Mouse (Mus musculus): ENCODE results near the gene Abracl.

- TF ChIP-seq GATA1 (IDR thresholded peaks at IDR 0.05; ENCODE audit: low read length) (no peak), TAL1 (IDR thresholded peaks at IDR 0.05; ENCODE audit: low read length) (no peak)
Measured at GRCm38 (mm10) chr10:18061533-18061932, 38.4 kb upstream of the Abracl start.
